Mouse (Mus musculus): ENCODE data around the gene Wnt16. TPM values are rescaled to one million over a fixed set of nuclear protein-coding genes. Genes with fewer than 3 reads are reported as not detected.
A peak's percentile ranks its signal among the peaks of the same experiment; 100 is the strongest.

Wnt16 gene
- total RNA-seq, 4 experiments from 2014 or later: 2.2 to 3.8 (median 3.2) TPM

- DNase-seq (ENCODE audit: low spot score in 2 of 2): peak; percentile 20 to 40
Measured at GRCm38 (mm10) chr6:22325364-22326072, 37.5 kb downstream of the Wnt16 start.

- DNase-seq (ENCODE audit: low spot score in 2 of 2): no peak
Measured at GRCm38 (mm10) chr6:22326289-22326688, 38.3 kb downstream of the Wnt16 start.

- no peak for DNase-seq (ENCODE audit: low spot score in 2 of 2)
Measured at GRCm38 (mm10) chr6:22327091-22327490, 39.1 kb downstream of the Wnt16 start.

DNA sequence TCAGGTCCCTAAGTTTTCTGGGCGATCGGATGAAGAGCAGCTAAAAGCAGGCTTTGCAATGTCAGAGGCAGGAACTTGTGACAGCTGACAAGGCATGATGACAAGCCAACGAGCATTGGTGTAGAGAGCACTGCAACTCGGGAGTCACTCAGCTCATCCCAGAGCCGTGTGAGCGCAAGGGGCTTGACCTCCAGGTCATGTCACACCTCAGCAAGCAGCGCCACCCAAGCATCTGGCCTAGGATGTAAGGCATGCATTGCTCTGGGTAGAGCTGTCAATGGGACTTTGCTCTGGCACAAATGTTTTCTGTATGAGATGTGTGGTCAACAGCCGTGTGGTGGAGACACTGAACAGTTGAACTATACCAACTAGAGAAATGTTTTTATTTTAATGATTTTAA is 39.9 kb downstream of the Wnt16 start:
- no peak for DNase-seq (ENCODE audit: low spot score in 2 of 2)

- no peak for DNase-seq (ENCODE audit: low spot score in 2 of 2)
Measured at GRCm38 (mm10) chr6:22330169-22330960, 42.3 kb downstream of the Wnt16 start.

GRCm38 (mm10) chr6:22332548-22332947 is 44.5 kb downstream of the Wnt16 start:
- DNase-seq (ENCODE audit: low spot score in 2 of 2): no peak

DNA sequence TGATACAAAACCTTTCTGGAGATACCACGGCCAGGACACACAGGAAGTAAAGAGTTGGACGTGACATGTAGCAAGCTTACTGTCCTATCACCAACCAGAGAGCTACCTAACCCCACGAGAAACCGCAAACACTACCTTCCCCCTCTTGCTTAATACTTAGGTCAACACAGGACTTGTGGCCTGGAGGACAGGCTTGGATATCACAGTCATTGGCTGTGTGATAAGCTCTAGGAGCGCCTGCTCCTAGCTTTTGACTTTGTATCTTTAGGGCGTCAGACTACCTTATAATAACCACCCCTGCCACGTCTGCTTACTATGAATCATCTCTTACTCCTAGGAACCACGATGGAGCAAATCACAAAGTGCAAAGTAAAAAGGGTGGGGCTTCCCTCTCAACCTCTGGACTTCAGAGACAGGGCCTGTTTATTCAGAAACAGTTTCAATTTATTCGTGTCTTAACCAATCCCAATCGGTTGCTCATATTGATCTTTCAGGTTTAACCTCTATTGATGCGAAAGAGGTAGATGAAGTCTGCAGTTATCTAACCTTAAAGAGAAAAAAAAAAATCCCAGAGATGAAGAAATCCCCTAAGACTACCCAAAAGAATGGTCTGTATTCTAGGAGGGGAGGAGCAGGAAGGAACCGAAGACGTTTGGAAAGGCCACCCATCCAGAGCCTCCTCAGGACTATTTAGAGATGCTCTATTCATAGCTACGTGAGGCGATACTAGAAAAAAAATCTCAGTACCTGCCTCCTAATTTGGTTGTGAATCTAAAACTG is 51.9 kb downstream of the Wnt16 start:
- no peak for DNase-seq (ENCODE audit: low spot score in 2 of 2)

DNA sequence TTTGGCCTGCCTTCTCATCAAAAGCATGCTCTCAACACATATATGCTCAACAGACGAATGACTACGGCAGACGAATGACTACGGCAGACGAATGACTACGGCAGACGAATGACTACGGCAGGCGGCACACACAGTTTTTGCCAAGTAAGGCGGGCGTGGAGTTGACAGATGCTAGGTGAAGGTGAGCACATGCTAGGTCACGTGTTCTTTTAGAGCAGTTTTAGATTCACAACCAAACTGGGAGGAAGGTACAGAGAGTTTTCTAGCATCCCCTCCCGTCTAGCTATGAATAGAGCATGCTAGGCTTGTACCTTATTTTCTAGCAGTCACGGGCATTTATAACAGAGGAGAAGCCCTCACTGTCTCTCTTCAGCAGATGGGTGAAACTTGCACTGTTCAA is 52.8 kb downstream of the Wnt16 start:
- DNase-seq (ENCODE audit: low spot score in 2 of 2): no peak

GRCm38 (mm10) chr6:22343292-22343691 is 55.3 kb downstream of the Wnt16 start:
- DNase-seq (ENCODE audit: low spot score in 2 of 2): no peak

- no peak for DNase-seq (ENCODE audit: low spot score in 2 of 2)
Measured at GRCm38 (mm10) chr6:22343706-22344105, 55.7 kb downstream of the Wnt16 start.

- no peak for DNase-seq (ENCODE audit: low spot score in 2 of 2)
Measured at GRCm38 (mm10) chr6:22344443-22344842, 56.4 kb downstream of the Wnt16 start.

DNA sequence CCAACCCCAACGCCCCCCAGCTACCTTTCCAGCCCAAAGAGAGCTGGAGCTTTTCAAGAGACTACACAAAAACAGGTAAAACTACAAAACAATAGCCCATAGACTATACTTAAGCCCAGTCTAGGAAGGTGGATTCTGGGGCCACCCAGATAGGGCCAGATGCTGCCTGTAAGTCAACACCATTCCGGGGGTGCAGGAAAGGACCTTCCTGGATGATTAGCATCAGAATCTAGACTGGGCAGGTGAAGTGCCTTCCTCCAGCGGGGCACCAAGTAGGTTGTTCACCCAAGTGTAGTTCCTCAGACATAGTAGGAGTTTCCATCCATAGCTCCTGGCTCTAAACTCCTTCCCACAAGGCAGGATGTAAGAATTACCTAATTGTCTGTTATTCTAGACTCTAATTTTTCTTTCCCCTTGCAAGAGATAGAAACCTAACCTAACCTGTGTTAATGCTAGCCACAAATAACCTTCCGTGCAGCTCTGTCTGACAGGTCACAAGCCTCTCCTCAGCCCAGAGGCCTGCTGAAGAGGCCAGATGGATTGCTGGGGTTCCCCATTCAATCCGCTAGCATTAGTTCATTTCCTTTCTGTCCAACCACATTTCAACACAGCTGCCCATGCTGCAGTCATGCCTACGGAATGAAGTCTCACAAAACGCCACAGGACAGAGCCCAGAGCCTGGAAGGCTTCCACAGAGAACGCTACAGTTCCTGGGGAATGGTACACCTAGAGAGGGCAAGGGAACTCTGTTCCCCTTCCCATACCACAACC is 59.3 kb downstream of the Wnt16 start:
- DNase-seq (ENCODE audit: low spot score in 2 of 2): no peak

Other genes starting within 250 kb of the Wnt16 start
- 10 to 100 TPM; 18.4 to 23.3 (median 20.8) TPM for gene Fam3c, start 68.0 kb downstream of the Wnt16 start, total RNA-seq (2022)

Measured in gastrocnemius, adult 8-10 months (tissue).